Mouse (Mus musculus) hindbrain, embryonic 16.5 days (tissue): ENCODE data around the gene Nup153. TPM values are rescaled to one million over a fixed set of nuclear protein-coding genes. Genes with fewer than 3 reads are reported as not detected.

Experiments
- ATAC-seq: fragments of 200-750 bp; cut with Nextera tagmentation; 2 replicates; pipeline ENCODE4 v1.8.0; 2017; ENCODE audit warnings: moderate TSS enrichment, moderate library complexity
- H3K27ac ChIP-seq: fragments of 300-500 bp; sonication (generic); 2 replicates; pipeline ENCODE4 v1.5.1; 2014; ENCODE audit warnings: low read depth, mild to moderate bottlenecking, control low read depth, low read length, moderate library complexity
- H3K27me3 ChIP-seq: fragments of 300-500 bp; sonication (generic); replicated peaks from 2 replicates; pipeline ENCODE4 v1.6.1; 2014; ENCODE audit warnings: low read length; ENCODE audit not compliant: control insufficient read depth, insufficient read depth
- H3K36me3 ChIP-seq: fragments of 300-500 bp; sonication (generic); 2 replicates; pipeline ENCODE4 v1.6.1; 2014; ENCODE audit warnings: mild to moderate bottlenecking, low read length, moderate library complexity, mixed read lengths; ENCODE audit not compliant: control insufficient read depth, insufficient read depth
- H3K4me1 ChIP-seq: fragments of 300-500 bp; sonication (generic); 2 replicates; pipeline ENCODE4 v1.6.1; 2014; ENCODE audit warnings: low read depth, low read length; ENCODE audit not compliant: control insufficient read depth, insufficient read depth
- H3K4me2 ChIP-seq: fragments of 300-500 bp; sonication (generic); 2 replicates; pipeline ENCODE4 v1.6.1; 2014; ENCODE audit warnings: mild to moderate bottlenecking, low read length, control low read depth, moderate library complexity
- H3K4me3 ChIP-seq: fragments of 300-500 bp; sonication (generic); 2 replicates; pipeline ENCODE4 v1.5.1; 2014; ENCODE audit warnings: mild to moderate bottlenecking, low read length, control low read depth, moderate library complexity
- H3K9ac ChIP-seq: fragments of 300-500 bp; sonication (generic); 2 replicates; pipeline ENCODE4 v1.6.1; 2014; ENCODE audit warnings: low read depth, mild to moderate bottlenecking, control low read depth, low read length, moderate library complexity
- H3K9me3 ChIP-seq: fragments of 300-500 bp; sonication (generic); 2 replicates; pipeline ENCODE4 v1.6.1; 2014; ENCODE audit warnings: mild to moderate bottlenecking, low read length, moderate library complexity; ENCODE audit not compliant: control insufficient read depth
- WGBS: fragments of 180-500 bp; shearing (Covaris S2); extraction: QIAGEN DNeasy Blood & Tissue Kit; methylation state at CpG from one replicate; pipeline ENCODE4 v1.1.7; 2014; 5-methylcytosine and 5-hydroxymethylcytosine counted together
- polyA plus RNA-seq: library from polyadenylated mRNA; unstranded; fragments of >200 nt; fragmentation: Nextera tagmentation; extraction: Ambion mirVana; gene quantifications from 2 replicates; pipeline ENCODE4 v1.2.1, GENCODE M21; 2015

The Nup153 gene
- polyA plus RNA-seq, 1 experiment from 2014 or later, result 15.3 TPM

- Histone ChIP-seq H3K4me3 (no peak overlapping the region), H3K9ac (no peak overlapping the region), H3K27ac (no peak overlapping the region), H3K4me2 (no peak overlapping the region), H3K4me1 (peaks cover 17% of the 10 kb centered on the region), H3K27me3 (no peaks in the 10 kb centered on the region), H3K9me3 (no peaks in the 10 kb centered on the region), H3K36me3 (no peaks in the 10 kb centered on the region)
- no peak for ATAC-seq
These were observed 3.4 kb downstream of the Nup153 start for GRCm38 (mm10) chr13:46724371-46724770.

- Histone ChIP-seq H3K9me3 (no peaks in the 10 kb centered on the region), H3K9ac (no peak overlapping the region), H3K4me2 (no peak overlapping the region), H3K27me3 (no peaks in the 10 kb centered on the region), H3K4me3 (no peak overlapping the region), H3K4me1 (peaks cover 14% of the 10 kb centered on the region), H3K27ac (no peak overlapping the region), H3K36me3 (no peaks in the 10 kb centered on the region)
- no peak for ATAC-seq
These were observed 6.7 kb downstream of the Nup153 start for GRCm38 (mm10) chr13:46721009-46721408.

- no peak for ATAC-seq
- no peaks in the 10 kb centered on the region for H3K27me3 ChIP-seq
These were observed 8.8 kb downstream of the Nup153 start for GRCm38 (mm10) chr13:46718893-46719400.

GRCm38 (mm10) chr13:46715976-46716639, 11.6 kb downstream of the Nup153 start:
- WGBS, result 81% methylated on average over 3 of the region's 3 CpGs
- no peak overlapping the region for H3K4me2 ChIP-seq
- H3K27ac ChIP-seq, result no peak overlapping the region
- no peak overlapping the region for H3K4me3 ChIP-seq
- no peaks in the 10 kb centered on the region for H3K9me3 ChIP-seq
- ATAC-seq, result no peak
- H3K36me3 ChIP-seq, result peaks cover 9% of the 10 kb centered on the region
- no peaks in the 10 kb centered on the region for H3K4me1 ChIP-seq
- no peak overlapping the region for H3K9ac ChIP-seq
- no peaks in the 10 kb centered on the region for H3K27me3 ChIP-seq

More at GRCm38 (mm10) chr13:46718893-46719400, 8.8 kb downstream of the Nup153 start:
- Histone ChIP-seq H3K9ac (no peak overlapping the region), H3K27ac (no peak overlapping the region), H3K36me3 (no peaks in the 10 kb centered on the region), H3K4me1 (no peaks in the 10 kb centered on the region), H3K4me2 (no peak overlapping the region), H3K4me3 (no peak overlapping the region), H3K9me3 (no peaks in the 10 kb centered on the region)
- WGBS, result 74% methylated on average over 5 of the region's 5 CpGs

- H3K36me3 ChIP-seq, result peaks cover 11% of the 10 kb centered on the region
- H3K9me3 ChIP-seq, result no peaks in the 10 kb centered on the region
- H3K27me3 ChIP-seq, result no peaks in the 10 kb centered on the region
- H3K9ac ChIP-seq, result no peak overlapping the region
- H3K4me1 ChIP-seq, result no peaks in the 10 kb centered on the region
- no peak overlapping the region for H3K27ac ChIP-seq
- 91% methylated on average over 5 of the region's 5 CpGs for WGBS
- H3K4me3 ChIP-seq, result no peak overlapping the region
- no peak overlapping the region for H3K4me2 ChIP-seq
- ATAC-seq, result no peak
These were observed 14.3 kb downstream of the Nup153 start for GRCm38 (mm10) chr13:46713486-46713885.

- H3K4me1 ChIP-seq, result no peaks in the 10 kb centered on the region
- H3K9me3 ChIP-seq, result no peaks in the 10 kb centered on the region
- no peak overlapping the region for H3K4me3 ChIP-seq
- H3K9ac ChIP-seq, result no peak overlapping the region
- peaks cover 6% of the 10 kb centered on the region; the same call in 1 of the 2 replicates for H3K36me3 ChIP-seq
- 85% methylated on average over 5 of the region's 5 CpGs for WGBS
- H3K27me3 ChIP-seq, result no peaks in the 10 kb centered on the region
- H3K27ac ChIP-seq, result no peak overlapping the region
- ATAC-seq, result no peak
- no peak overlapping the region for H3K4me2 ChIP-seq
These were observed 24.6 kb downstream of the Nup153 start for GRCm38 (mm10) chr13:46703138-46703537.

- H3K4me2 ChIP-seq, result no peak overlapping the region
- H3K9me3 ChIP-seq, result no peaks in the 10 kb centered on the region
- no peak for ATAC-seq
- no peaks in the 10 kb centered on the region for H3K4me1 ChIP-seq
- H3K4me3 ChIP-seq, result no peak overlapping the region
- H3K36me3 ChIP-seq, result peaks cover 3% of the 10 kb centered on the region; the same call in 1 of the 2 replicates
- WGBS, result 94% methylated on average over 2 of the region's 2 CpGs
- no peak overlapping the region for H3K9ac ChIP-seq
- no peaks in the 10 kb centered on the region for H3K27me3 ChIP-seq
- H3K27ac ChIP-seq, result no peak overlapping the region
These were observed 26.3 kb downstream of the Nup153 start for GRCm38 (mm10) chr13:46701486-46701885.

- Histone ChIP-seq H3K4me3 (no peak overlapping the region), H3K27ac (no peak overlapping the region)
- WGBS, result 98% methylated on average over 1 of the region's 1 CpGs
These were observed 28.4 kb downstream of the Nup153 start for GRCm38 (mm10) chr13:46699372-46699771.

GRCm38 (mm10) chr13:46696788-46697187, 31.0 kb downstream of the Nup153 start:
- H3K27ac ChIP-seq, result no peak overlapping the region
- no peak overlapping the region for H3K4me2 ChIP-seq
- H3K9ac ChIP-seq, result no peak overlapping the region
- H3K9me3 ChIP-seq, result no peaks in the 10 kb centered on the region
- no peaks in the 10 kb centered on the region for H3K27me3 ChIP-seq
- H3K4me3 ChIP-seq, result no peak overlapping the region
- H3K4me1 ChIP-seq, result no peaks in the 10 kb centered on the region
- H3K36me3 ChIP-seq, result peaks cover 13% of the 10 kb centered on the region
- ATAC-seq, result no peak
- WGBS, result 93% methylated on average over 2 of the region's 2 CpGs

More at GRCm38 (mm10) chr13:46699372-46699771, 28.4 kb downstream of the Nup153 start:
- H3K9me3 ChIP-seq, result no peaks in the 10 kb centered on the region
- no peaks in the 10 kb centered on the region for H3K27me3 ChIP-seq
- H3K4me2 ChIP-seq, result no peak overlapping the region
- peaks cover 6% of the 10 kb centered on the region for H3K36me3 ChIP-seq
- ATAC-seq, result no peak
- no peaks in the 10 kb centered on the region for H3K4me1 ChIP-seq
- no peak overlapping the region for H3K9ac ChIP-seq
